18 mouse cellular contexts compared by ENCODE assay signal in genomic region chr12:75394011-75394773, GRCm38 (mm10). TPM values are rescaled to one million over a fixed set of nuclear protein-coding genes. Genes with fewer than 3 reads are reported as not detected.
"Had no signal": no experiment of that assay in that cellular context is flagged by ENCODE, and none has a peak within 500 bp of the region (broad histone marks: within the 10 kb centered on the region; RNA-seq: fewer than 3 reads in every experiment).

No protein-coding gene starts in this region.

- H3K27ac ChIP-seq: kidney, embryonic 15.5 days; left cerebral cortex, adult 2 months; limb, embryonic 13.5 days; liver, embryonic 14.5 days; midbrain, embryonic 10.5 days; midbrain, embryonic 15.5 days; neural tube, embryonic 13.5 days had no signal

- DNase-seq: kidney, adult 2 months; kidney, postnatal 14 days; lung, adult 18-20 months; right cerebral cortex, postnatal 14 days; thymus, postnatal 36 days had no signal

- H3K4me3 ChIP-seq: kidney, embryonic 15.5 days; left cerebral cortex, adult 2 months; limb, embryonic 13.5 days; midbrain, embryonic 10.5 days; midbrain, embryonic 15.5 days; neural tube, embryonic 13.5 days had no signal

- H3K4me1 ChIP-seq: midbrain, embryonic 10.5 days had no signal

- H3K9me3 ChIP-seq: kidney, embryonic 15.5 days; limb, embryonic 13.5 days; midbrain, embryonic 10.5 days; midbrain, embryonic 15.5 days; neural tube, embryonic 13.5 days had no signal

- ATAC-seq: intestine, embryonic 16.5 days; midbrain, embryonic 15.5 days had no signal

- H3K27me3 ChIP-seq: kidney, embryonic 15.5 days; limb, embryonic 13.5 days; midbrain, embryonic 15.5 days; neural tube, embryonic 13.5 days had no signal

- H3K36me3 ChIP-seq: limb, embryonic 13.5 days; midbrain, embryonic 10.5 days; midbrain, embryonic 15.5 days; neural tube, embryonic 13.5 days had no signal

RNA-seq across cellular contexts. Expression of gene Gphb5, which starts 22.4 kb away (rescaled TPM):
- total RNA-seq: layer of hippocampus, adult 8-10 months; layer of hippocampus, postnatal 14 days; left cerebral cortex, adult 2 months; left cerebral cortex, postnatal 14 days; liver, adult 2 months had no signal
- polyA plus RNA-seq: intestine, embryonic 16.5 days; kidney, adult 2 months; kidney, embryonic 15.5 days; large intestine, adult 2 months; limb, embryonic 13.5 days; liver, adult 2 months; liver, embryonic 14.5 days; midbrain, embryonic 10.5 days; midbrain, embryonic 15.5 days; neural tube, embryonic 13.5 days had no signal
